Mouse (Mus musculus): ENCODE measurements around the gene Chrna9.

- TF ChIP-seq CTCF (IDR thresholded peaks at IDR 0.05; ENCODE audit: borderline replicate concordance, insufficient read depth, low read length) (no peak), POLR2A (IDR thresholded peaks at IDR 0.05; ENCODE audit: low read depth, low read length) (no peak)
Observed at GRCm38 (mm10) chr5:65916930-65917329, 17.8 kb upstream of the Chrna9 start.

All from embryonic fibroblast, embryonic 13.5 days (primary cell).